Mouse (Mus musculus) thymus, adult 2 months (tissue): ENCODE results near the gene Ddx5.

ENCODE experiments used
- CTCF ChIP-seq: fragments of 200-500 bp; IDR thresholded peaks from 2 replicates; pipeline ENCODE4 v1.5.1; 2012; ENCODE audit warnings: mild to moderate bottlenecking, control low read depth, low read length, moderate library complexity, borderline replicate concordance; ENCODE audit not compliant: control insufficient read depth, poor library complexity, insufficient read depth; ENCODE audit errors: extremely low read depth
- POLR2A ChIP-seq: fragments of 200-500 bp; IDR thresholded peaks from 2 replicates; pipeline ENCODE4 v1.6.1; 2012; ENCODE audit warnings: mild to moderate bottlenecking, low read length, control low read depth, moderate library complexity; ENCODE audit not compliant: control insufficient read depth, poor library complexity, insufficient read depth; ENCODE audit errors: extremely low read depth

GRCm38 (mm10) chr11:106824403-106824802 is 35.4 kb upstream of the Ddx5 start:
- no peak for TF ChIP-seq CTCF
- TF ChIP-seq POLR2A = no peak
